Mouse (Mus musculus) layer of hippocampus, postnatal 10 days (tissue): ENCODE measurements around the gene Cep112. TPM values are rescaled to one million over a fixed set of nuclear protein-coding genes. Genes with fewer than 3 reads are reported as not detected.

Experiments
- DNase-seq, 2 experiments: peaks; one replicate each; pipeline ENCODE4 v3.0.0; 2021; ENCODE audit warnings: low spot score in 2 of 2
- long read RNA-seq: library from polyadenylated mRNA; stranded (forward); transcript quantifications from one replicate; pipeline ENCODE4 v2.0.0, GENCODE M21; 2023
- total RNA-seq, 2 experiments: library from RNA; stranded (reverse); gene quantifications; 2 replicates each; pipeline ENCODE4 v1.2.3; 2021

Gene Cep112
- 10 to 100 TPM; 16.1 to 19.6 TPM for total RNA-seq
- long read RNA-seq, partial matches to known transcripts: 2 of 2 reads
- long read RNA-seq, other reads (novel, unspliced or antisense): 0 of 2 reads

- peak; percentile 94 to 95 for DNase-seq
Measured at GRCm38 (mm10) chr11:108424889-108425591, at the start of gene Cep112. Cep112 (plus strand) TSS chr11:108425192.

GRCm38 (mm10) chr11:108376815-108377214, 48.2 kb upstream of the Cep112 start:
- DNase-seq: no peak

- peak; percentile 85 to 86 for DNase-seq
Measured at GRCm38 (mm10) chr11:108377680-108378362, 47.2 kb upstream of the Cep112 start.

- no peak for DNase-seq
Measured at GRCm38 (mm10) chr11:108378363-108378751, 46.6 kb upstream of the Cep112 start.

GRCm38 (mm10) chr11:108382664-108383063, 42.3 kb upstream of the Cep112 start:
- DNase-seq: no peak

GRCm38 (mm10) chr11:108384920-108385665, 39.9 kb upstream of the Cep112 start:
- no peak for DNase-seq

- DNase-seq: no peak
Measured at GRCm38 (mm10) chr11:108385666-108386024, 39.3 kb upstream of the Cep112 start.

GRCm38 (mm10) chr11:108395061-108395460, 29.9 kb upstream of the Cep112 start:
- DNase-seq: no peak

GRCm38 (mm10) chr11:108396076-108396829, 28.7 kb upstream of the Cep112 start:
- DNase-seq: no peak

DNA sequence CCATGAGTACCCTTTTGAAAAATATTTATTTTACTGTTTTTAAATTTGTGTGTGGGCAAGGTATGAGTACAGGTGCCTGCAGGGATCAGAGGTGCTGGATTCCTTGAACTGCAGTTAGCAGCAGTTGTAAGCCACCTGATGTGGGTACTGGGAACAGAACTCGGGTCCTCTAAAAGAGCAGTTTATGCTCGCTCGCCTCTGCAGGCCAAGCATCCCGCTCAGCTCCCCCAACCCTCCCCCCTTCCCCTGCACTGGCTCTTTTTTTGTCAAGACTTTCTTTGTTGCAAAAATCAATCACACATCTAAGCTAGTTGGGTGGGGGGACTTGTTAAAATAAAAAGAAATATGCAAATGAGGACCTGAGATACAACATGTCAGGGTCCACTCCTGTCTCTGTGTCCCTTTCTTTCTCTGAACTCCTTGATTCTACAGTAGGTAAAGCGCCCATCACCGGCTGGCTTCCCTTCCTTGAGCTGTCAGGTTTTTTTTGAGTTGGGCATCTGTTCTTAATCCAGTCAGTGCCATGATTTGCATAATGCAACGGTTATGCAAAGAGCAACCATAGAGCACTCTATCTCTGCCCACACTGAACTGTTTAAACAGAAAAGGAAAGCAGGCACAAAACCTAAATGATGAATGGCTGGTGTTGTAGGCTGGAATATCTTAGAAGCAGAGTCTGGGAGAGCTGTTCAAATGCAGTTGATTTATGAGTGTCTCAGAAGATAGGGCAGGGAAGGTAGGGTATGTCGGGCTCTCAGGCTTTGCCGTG, 14.9 kb upstream of the Cep112 start:
- no peak for DNase-seq

DNA sequence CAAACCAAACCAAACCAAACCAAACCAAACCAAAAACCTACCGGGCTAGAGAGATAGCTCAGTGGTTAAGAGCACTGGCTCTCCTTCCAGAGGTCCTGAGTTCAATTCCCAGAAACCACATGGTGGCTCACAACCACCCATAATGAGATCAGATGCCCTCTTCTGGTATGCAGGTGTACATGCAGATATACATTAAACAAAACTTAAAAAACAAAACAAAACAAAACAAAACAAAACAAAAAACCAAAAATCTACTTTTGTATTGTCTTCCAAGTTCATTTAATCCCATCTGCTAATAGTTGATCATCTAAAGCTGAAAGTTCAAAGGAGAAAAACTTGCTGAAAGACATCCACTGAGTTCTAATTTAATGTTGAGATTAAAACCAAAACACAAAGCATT, 8.6 kb upstream of the Cep112 start:
- no peak for DNase-seq

DNA sequence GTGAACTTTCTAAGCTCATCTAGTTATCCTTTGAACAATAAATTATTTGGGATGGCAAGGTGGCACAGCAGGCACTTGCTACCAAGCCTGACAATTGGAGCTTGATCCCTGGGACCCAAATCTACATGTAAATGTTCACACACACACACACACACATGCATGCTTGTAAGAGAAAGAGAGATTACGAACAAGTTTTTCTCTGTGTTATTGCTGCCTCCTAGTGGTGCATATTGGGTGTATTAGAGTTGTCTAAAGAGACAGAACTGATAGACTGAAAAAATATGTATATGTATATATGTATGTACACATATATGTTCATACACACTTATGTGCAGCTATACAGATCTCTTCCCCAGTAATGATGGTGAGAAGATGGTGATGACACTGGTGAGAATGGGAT, 6.5 kb upstream of the Cep112 start:
- no peak for DNase-seq

- no peak for DNase-seq
Measured at GRCm38 (mm10) chr11:108419242-108419641, 5.8 kb upstream of the Cep112 start.

- DNase-seq: no peak
Measured at GRCm38 (mm10) chr11:108420751-108421150, 4.2 kb upstream of the Cep112 start.

GRCm38 (mm10) chr11:108423221-108423620, 1.8 kb upstream of the Cep112 start:
- DNase-seq: no peak

GRCm38 (mm10) chr11:108424111-108424510, 881 bp upstream of the Cep112 start:
- DNase-seq: no peak

GRCm38 (mm10) chr11:108425592-108425921, 565 bp downstream of the Cep112 start:
- DNase-seq: no peak

DNA sequence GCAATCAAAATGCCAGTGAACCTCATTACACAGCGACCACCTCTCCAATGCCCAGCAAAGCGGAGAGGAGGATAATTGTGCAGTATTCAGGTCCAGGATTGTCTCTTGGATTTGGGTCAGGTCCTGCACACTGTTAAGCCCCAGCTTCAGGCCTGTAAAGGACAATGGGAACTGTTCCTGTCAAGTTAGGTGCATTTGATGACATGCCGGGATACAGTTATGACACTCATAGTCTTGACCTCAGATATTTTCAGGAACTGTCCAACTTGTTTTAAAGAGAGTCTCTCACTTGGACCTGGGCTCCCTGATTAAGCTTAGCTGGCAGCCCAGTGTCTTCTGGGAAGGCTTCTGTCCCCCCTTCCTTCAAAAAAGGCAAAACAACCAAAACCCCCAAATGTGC, 1.1 kb downstream of the Cep112 start:
- DNase-seq: no peak

DNA sequence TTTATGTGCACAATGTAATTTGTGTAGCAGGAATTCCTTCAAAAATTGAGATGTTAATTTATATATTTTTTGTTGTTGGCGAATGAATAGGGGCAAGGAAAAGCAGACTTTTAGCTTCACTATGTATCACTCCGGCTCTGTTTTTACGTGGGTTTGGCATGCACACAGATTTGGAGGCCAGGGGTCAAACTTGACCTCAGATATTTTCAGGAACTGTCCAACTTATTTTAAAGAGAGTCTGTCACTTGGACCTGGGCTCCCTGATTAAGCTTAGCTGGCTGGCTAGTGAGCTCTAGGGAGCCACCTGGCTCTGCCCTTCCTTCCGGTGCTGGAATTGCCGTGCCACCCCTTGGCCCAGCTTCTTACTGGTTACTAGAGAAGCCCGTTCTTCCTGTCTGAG, 2.2 kb downstream of the Cep112 start:
- no peak for DNase-seq

GRCm38 (mm10) chr11:108429076-108429475, 4.1 kb downstream of the Cep112 start:
- no peak for DNase-seq
